Mouse (Mus musculus): ENCODE data around the gene Ppp1r18. TPM values are rescaled to one million over a fixed set of nuclear protein-coding genes. Genes with fewer than 3 reads are reported as not detected.

Ppp1r18 gene
- polyA plus RNA-seq, 1 experiment from 2014 or later, result 21.0 TPM

DNA sequence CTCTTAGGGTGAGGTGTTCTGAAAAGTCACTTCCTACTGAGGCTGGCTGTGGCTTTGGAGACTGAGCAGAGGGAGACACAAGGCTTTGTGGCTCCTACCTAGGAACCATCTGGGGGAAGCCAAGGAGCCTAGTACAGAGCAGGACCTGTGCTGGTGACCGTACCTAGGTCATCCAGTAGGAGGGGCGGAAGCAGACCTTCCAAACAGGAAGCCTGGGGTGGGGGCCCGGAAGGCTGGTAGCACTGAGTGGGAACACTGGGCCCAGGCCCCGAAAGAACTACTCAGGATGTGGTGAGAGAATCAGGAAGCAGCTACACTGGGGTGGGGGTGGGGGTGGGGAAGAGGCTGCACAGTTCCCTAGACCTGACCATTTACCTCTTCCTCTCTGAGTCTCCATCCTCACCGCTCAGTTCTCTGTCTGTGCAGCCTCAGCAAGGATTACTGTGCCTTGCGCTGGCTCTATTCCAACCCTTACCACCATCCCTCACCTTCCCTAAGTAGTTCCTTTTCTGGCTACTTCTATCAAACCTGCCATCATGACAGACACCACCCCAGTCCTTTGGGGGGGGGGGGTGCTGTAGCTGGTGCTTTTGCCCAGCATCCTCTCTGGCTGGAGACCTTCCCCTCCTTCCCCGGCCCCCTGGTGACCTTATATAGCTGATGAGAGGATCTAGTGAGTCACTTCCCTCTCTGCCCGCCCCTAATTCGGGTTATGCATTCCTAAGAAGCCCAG lies 4.9 kb downstream of the Ppp1r18 start:
- Histone ChIP-seq H3K27ac (replicated peaks) (peak overlapping the region; percentile 97), H3K9ac (peak overlapping the region; percentile 91), H3K4me1 (peaks cover 70% of the 10 kb centered on the region), H3K4me2 (peak overlapping the region; percentile 96), H3K27me3 (replicated peaks) (no peaks in the 10 kb centered on the region), H3K4me3 (peak overlapping the region; percentile 68), H3K36me3 (peaks cover 47% of the 10 kb centered on the region), H3K9me3 (no peaks in the 10 kb centered on the region)
- WGBS, result 28% methylated on average over 9 of the region's 9 CpGs
- no peak; the same call in 1 of the 2 replicates for ATAC-seq (ENCODE audit: extremely low read depth, insufficient number of reproducible peaks, low FRiP score, low TSS enrichment)

DNA sequence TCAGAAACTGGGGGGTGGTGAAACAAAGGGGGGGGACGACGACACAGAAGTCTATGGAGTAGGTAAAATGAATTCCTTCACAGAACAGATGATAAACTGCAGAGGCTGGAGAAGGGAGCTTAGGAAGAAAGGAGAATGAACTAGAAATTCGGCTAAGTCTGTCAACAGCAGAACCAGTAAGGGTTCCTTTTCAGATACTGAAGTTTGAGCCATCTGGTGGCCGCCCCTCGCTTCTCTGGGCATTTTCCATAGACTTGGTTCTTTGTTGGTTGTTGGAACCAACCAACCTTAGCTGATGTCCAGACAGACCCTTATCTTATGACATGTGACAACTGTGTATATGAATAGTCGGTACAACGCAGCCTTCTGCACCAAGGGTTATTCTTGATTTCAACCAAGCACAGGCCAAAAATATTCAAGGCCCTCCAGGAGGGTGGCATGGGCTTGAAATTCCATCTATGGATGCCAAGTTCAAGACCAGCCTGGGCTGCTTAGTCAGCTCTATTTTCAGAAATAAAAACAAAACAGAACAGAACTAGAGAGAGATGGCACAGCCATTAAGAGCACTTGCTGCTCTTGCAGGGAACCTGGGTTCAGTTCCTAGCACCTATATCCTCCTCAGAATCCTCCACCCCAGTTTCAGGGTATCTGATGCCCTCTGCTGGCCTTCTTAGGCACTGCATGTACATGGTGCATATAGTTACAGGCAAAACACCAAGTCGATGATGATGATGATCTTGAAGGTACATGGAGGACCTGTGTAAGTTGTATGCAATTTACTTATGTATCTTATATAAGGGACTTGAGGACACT lies 5.7 kb downstream of the Ppp1r18 start:
- Histone ChIP-seq H3K4me1 (peaks cover 70% of the 10 kb centered on the region), H3K9ac (peak overlapping the region; percentile 91), H3K4me2 (peak overlapping the region; percentile 96), H3K9me3 (no peaks in the 10 kb centered on the region), H3K4me3 (peak overlapping the region; percentile 68), H3K36me3 (peaks cover 53% of the 10 kb centered on the region), H3K27me3 (replicated peaks) (no peaks in the 10 kb centered on the region), H3K27ac (replicated peaks) (peak overlapping the region; percentile 97)
- 53% methylated on average over 8 of the region's 8 CpGs for WGBS
- no peak for ATAC-seq (ENCODE audit: extremely low read depth, insufficient number of reproducible peaks, low FRiP score, low TSS enrichment)

DNA sequence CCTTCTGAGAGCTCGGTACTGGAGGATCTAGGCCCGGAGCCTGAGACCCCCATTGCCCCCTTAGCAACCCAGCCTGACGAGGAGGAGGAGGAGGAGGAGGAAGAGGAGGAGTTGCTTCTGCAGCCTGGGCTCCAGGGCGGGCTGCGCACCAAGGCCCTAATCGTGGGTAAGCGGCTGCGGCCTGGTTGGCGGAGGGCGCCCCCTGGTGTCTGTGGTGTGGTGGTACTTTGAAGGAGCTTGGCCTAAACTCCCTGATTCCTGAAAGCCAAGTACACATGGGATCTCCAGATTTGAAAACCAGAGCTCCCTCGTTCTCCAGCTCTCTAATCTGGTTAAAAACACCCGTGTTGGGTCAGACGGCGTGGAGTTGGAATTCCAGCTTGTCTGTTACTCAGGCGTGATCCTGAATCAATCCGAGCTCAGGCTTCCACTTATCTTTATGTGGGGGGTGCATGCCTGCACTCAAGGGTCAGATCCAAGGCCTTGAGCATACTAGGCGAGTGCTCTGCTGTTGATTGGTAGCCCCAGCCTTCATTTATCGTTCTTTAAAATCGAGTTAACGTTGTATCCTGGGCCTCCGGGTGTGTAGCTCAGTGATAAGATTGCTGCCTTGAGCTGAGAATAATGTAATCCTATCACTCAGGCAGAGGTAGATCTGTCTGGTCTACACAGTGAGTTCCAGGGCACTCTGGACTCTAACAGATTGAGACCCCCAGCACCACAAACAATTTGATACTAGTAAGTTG lies 8.6 kb downstream of the Ppp1r18 start:
- H3K9ac ChIP-seq, result peak overlapping the region; percentile 68
- H3K4me2 ChIP-seq, result peak overlapping the region; percentile 40
- 23% methylated on average over 21 of the region's 21 CpGs for WGBS
- no peak; the same call in 1 of the 2 replicates for ATAC-seq (ENCODE audit: extremely low read depth, insufficient number of reproducible peaks, low FRiP score, low TSS enrichment)
- H3K4me1 ChIP-seq, result peaks cover 49% of the 10 kb centered on the region
- H3K9me3 ChIP-seq, result no peaks in the 10 kb centered on the region
- peak overlapping the region; percentile 24; the same call in 1 of the 2 replicates for H3K4me3 ChIP-seq
- H3K36me3 ChIP-seq, result peaks cover 58% of the 10 kb centered on the region
- peak overlapping the region; percentile 20; the same call in 1 of the 2 replicates for H3K27ac ChIP-seq (replicated peaks)
- no peaks in the 10 kb centered on the region for H3K27me3 ChIP-seq (replicated peaks)

DNA sequence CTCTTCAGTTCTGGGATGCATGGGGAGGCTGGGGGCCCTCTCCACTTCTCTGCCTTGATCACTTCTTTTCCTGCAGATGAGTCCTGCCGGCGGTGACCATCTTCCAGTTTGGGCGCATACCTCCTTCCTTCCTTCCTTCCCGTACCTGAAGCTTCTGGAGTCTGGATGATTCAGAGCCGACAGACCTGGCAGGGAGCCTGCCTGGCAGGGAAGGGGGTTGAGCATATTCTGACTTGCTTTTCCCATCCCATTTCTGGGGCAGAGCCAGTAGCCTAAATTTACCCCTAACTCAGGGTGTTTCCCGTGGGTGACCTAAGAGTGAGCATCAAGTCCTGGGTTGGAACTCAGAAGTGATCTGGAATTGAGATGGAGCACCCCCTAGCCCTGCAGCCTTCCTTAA lies 9.3 kb downstream of the Ppp1r18 start:
- H3K9me3 ChIP-seq, result no peaks in the 10 kb centered on the region
- H3K27ac ChIP-seq (replicated peaks), result no peak overlapping the region
- no peak for ATAC-seq (ENCODE audit: extremely low read depth, insufficient number of reproducible peaks, low FRiP score, low TSS enrichment)
- H3K9ac ChIP-seq, result 0 out of 2 replicates have a peak overlapping the region, but pooled peaks have one; percentile 0
- no peak overlapping the region for H3K4me3 ChIP-seq
- no peaks in the 10 kb centered on the region for H3K27me3 ChIP-seq (replicated peaks)
- WGBS, result 84% methylated on average over 6 of the region's 6 CpGs
- H3K4me2 ChIP-seq, result no peak overlapping the region
- H3K36me3 ChIP-seq, result peaks cover 58% of the 10 kb centered on the region
- peaks cover 42% of the 10 kb centered on the region for H3K4me1 ChIP-seq

DNA sequence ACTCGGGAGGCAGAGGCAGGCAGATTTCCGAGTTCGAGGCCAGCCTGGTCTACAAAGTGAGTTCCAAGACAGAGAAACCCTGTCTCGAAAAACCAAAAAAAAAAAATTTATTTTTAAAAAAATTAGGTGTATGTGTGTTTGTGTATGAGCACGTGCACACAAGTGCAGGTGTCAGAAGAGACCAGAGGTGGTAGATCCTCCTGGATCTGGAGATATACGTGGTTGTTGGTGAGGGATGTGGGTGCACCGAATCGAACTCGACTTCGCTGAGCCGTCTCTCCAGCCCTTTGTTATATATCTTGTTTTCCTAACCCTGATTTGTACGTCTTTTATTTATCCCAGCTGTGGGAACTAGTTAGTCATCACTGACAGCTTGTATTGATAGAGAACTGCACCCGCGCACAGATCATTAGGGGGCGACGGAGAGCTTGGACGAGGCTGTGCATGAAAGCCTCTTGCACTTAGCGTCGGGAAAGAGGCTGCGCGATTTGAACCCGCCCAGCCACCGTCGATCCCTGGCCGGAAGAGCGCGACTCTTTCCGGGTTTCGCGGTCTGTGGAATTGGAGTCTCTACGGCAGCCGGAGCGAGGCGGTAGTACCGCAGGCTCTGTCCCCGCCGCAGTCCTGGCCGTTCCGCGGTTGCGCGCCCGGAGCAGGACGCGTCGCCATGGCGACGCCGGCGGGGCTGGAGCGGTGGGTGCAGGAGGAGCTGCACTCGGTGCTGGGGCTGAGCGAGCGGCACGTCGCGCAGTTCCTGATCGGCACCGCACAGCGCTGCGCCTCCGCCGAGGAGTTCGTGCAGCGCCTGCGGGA lies 14.1 kb downstream of the Ppp1r18 start, which contains the start of gene Dhx16:
TSS of gene Dhx16 (plus strand) at position 575 of the 813 bp plus-strand sequence.
- peaks cover 11% of the 10 kb centered on the region for H3K4me1 ChIP-seq
- no peaks in the 10 kb centered on the region for H3K9me3 ChIP-seq
- H3K4me3 ChIP-seq, result peak within 1 kb of the TSS; percentile 99
- H3K27ac ChIP-seq (replicated peaks), result peak within 1 kb of the TSS; percentile 70
- ATAC-seq (ENCODE audit: extremely low read depth, insufficient number of reproducible peaks, low FRiP score, low TSS enrichment), result peak; percentile 83
- no peaks in the 10 kb centered on the region for H3K27me3 ChIP-seq (replicated peaks)
- peaks cover 57% of the 10 kb centered on the region for H3K36me3 ChIP-seq
- peak within 1 kb of the TSS; percentile 92 for H3K4me2 ChIP-seq
- peak within 1 kb of the TSS; percentile 94 for H3K9ac ChIP-seq
- 5% methylated on average over 66 of the region's 66 CpGs for whole genome bisulfite sequencing

DNA sequence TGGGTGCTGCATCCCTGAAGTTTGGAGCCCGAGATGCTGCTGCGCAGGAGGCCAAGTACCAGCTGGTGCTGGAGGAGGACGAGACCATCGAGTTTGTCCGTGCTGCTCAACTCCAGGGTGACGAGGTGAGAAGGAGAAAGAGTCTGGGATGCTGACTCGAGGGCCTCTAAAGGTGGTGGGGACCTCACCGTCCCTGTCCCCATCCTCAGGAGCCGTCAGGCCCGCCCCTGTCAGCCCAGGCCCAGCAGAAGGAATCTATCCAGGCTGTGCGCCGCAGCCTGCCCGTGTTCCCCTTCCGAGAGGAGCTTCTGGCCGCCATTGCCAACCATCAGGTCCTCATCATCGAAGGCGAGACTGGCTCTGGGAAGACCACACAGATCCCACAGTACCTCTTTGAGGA lies 17.5 kb downstream of the Ppp1r18 start:
- Histone ChIP-seq H3K4me1 (peaks cover 11% of the 10 kb centered on the region), H3K4me3 (no peak overlapping the region), H3K9me3 (no peaks in the 10 kb centered on the region)

DNA sequence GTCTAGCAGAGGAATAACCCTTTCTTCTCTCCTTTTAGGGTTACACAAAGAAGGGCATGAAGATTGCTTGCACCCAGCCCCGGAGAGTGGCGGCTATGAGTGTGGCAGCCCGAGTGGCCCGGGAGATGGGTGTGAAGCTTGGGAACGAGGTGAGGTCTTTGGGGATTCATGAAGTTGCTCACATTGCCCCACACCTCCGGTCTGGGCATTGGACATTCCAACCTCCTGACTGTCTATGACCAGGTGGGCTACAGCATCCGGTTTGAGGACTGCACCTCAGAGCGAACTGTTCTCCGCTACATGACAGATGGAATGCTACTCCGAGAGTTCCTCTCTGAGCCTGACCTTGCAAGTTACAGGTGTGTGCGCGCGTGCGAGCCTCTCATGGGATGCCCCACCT lies 18.4 kb downstream of the Ppp1r18 start:
- no peak overlapping the region for H3K4me3 ChIP-seq
- peaks cover 74% of the 10 kb centered on the region for H3K36me3 ChIP-seq
- 95% methylated on average over 14 of the region's 14 CpGs for WGBS
- H3K27ac ChIP-seq (replicated peaks), result no peak overlapping the region
- no peaks in the 10 kb centered on the region for H3K9me3 ChIP-seq
- H3K4me2 ChIP-seq, result no peak overlapping the region
- no peaks in the 10 kb centered on the region for H3K27me3 ChIP-seq (replicated peaks)
- peaks cover 11% of the 10 kb centered on the region for H3K4me1 ChIP-seq
- ATAC-seq (ENCODE audit: extremely low read depth, insufficient number of reproducible peaks, low FRiP score, low TSS enrichment), result no peak
- no peak overlapping the region for H3K9ac ChIP-seq

More for the DNA sequence above, 17.5 kb downstream of the Ppp1r18 start:
- Histone ChIP-seq H3K36me3 (peaks cover 65% of the 10 kb centered on the region), H3K27ac (replicated peaks) (no peak overlapping the region), H3K9ac (no peak overlapping the region), H3K27me3 (replicated peaks) (no peaks in the 10 kb centered on the region), H3K4me2 (no peak overlapping the region)
- no peak for ATAC-seq (ENCODE audit: extremely low read depth, insufficient number of reproducible peaks, low FRiP score, low TSS enrichment)
- 89% methylated on average over 17 of the region's 17 CpGs for WGBS

DNA sequence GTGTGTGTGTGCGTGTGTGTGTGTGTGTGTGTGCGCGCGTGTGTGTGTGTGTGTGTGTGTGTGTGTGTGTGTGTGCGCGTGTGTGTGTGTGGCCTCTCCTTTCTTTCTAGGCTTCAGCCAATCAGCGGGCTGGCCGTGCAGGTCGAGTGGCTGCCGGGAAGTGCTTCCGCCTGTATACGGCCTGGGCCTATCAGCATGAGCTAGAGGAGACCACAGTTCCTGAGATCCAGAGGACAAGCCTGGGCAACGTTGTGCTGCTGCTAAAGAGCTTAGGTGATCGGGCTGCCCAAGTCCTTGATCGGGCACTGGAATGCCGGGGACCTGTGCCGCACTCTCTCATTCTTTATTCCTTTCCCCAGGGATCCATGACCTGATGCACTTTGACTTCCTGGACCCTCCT lies 22.3 kb downstream of the Ppp1r18 start:
- Histone ChIP-seq H3K4me1 (no peaks in the 10 kb centered on the region), H3K4me3 (no peak overlapping the region), H3K36me3 (peaks cover 99% of the 10 kb centered on the region), H3K4me2 (no peak overlapping the region), H3K9ac (no peak overlapping the region), H3K27me3 (replicated peaks) (no peaks in the 10 kb centered on the region), H3K9me3 (no peaks in the 10 kb centered on the region), H3K27ac (replicated peaks) (no peak overlapping the region)
- no peak for ATAC-seq (ENCODE audit: extremely low read depth, insufficient number of reproducible peaks, low FRiP score, low TSS enrichment)
- 76% methylated on average over 16 of the region's 17 CpGs for WGBS

DNA sequence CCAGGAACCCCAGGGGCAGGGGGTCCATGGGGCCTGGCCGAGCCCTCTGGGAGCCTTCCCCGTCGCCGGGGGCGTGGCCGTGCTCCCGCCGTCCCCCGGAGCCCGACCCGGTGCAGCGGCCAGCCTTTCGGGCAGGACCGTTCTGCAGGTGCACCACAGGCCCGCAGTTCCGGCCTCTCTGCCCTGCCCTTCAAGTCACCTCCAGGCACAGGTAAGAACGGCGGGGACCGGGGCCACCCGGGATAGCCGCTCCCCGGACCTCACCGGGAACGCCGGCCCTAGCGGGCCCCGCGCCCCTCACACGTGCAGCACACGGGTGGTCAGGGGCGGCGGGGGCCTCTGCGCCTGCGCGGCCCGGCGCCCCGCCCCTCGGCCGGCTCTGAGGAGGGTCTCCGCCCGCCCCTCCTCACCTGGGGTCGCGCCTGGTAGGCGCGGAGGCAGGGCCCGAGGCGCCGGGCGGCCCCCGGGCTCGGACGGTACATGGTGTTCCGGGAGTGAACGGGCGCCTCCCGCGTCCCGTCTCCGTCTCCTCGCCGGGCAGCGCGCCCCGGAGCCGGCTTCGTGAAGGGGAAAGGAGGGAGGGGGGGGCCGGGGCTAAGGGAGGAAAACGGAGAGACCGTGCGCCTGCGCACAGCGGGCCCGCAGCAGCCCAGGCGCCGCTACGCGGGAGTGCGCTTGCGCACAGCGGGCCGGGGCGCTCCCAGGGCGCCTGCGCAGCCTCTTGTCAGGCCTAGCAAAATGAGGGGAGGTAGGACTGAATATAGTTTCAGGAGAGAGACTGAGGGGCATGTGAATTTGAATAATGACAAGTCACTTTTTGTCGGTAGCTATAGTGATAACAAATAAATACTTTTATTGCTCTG lies 31.6 kb downstream of the Ppp1r18 start, which contains the start of gene 2310061I04Rik:
TSS of gene 2310061I04Rik (minus strand) at position 651 of the 863 bp plus-strand sequence.
- Histone ChIP-seq H3K27ac (replicated peaks) (peak within 1 kb of the TSS; percentile 86), H3K9me3 (no peaks in the 10 kb centered on the region), H3K36me3 (peaks cover 75% of the 10 kb centered on the region), H3K4me2 (peak within 1 kb of the TSS; percentile 97), H3K27me3 (replicated peaks) (no peaks in the 10 kb centered on the region), H3K9ac (peak within 1 kb of the TSS; percentile 92), H3K4me3 (peak within 1 kb of the TSS; percentile 76), H3K4me1 (peaks cover 21% of the 10 kb centered on the region)
- peak; percentile 88 for ATAC-seq (ENCODE audit: extremely low read depth, insufficient number of reproducible peaks, low FRiP score, low TSS enrichment)
- WGBS, result 1% methylated on average over 81 of the region's 86 CpGs

All from heart, embryonic 13.5 days (tissue).